Mouse (Mus musculus) limb, embryonic 14.5 days (tissue): ENCODE measurements around the gene Unc13b. TPM values are rescaled to one million over a fixed set of nuclear protein-coding genes. Genes with fewer than 3 reads are reported as not detected.

Experiments used
- ATAC-seq: fragments of 200-750 bp; cut with Nextera tagmentation; 2 replicates; pipeline ENCODE4 v1.8.0; 2017; ENCODE audit warnings: low read depth, moderate number of reproducible peaks, moderate TSS enrichment; ENCODE audit not compliant: low FRiP score
- DNase-seq: peaks from one replicate; pipeline ENCODE4 v3.0.0-alpha.2; 2015; ENCODE audit warnings: low spot score
- H3K27ac ChIP-seq: fragments of 300-500 bp; sonication (generic); replicated peaks from 2 replicates; pipeline ENCODE4 v1.5.1; 2014; ENCODE audit warnings: low read depth, mild to moderate bottlenecking, low read length, moderate library complexity, mixed read lengths
- H3K27me3 ChIP-seq: fragments of 300-500 bp; sonication (generic); 2 replicates; pipeline ENCODE4 v1.6.1; 2014; ENCODE audit warnings: low read length, mixed read lengths; ENCODE audit not compliant: control insufficient read depth, insufficient read depth
- H3K36me3 ChIP-seq: fragments of 300-500 bp; sonication (generic); 2 replicates; pipeline ENCODE4 v1.6.1; 2014; ENCODE audit warnings: mild to moderate bottlenecking, low read length, moderate library complexity, mixed read lengths; ENCODE audit not compliant: control insufficient read depth, insufficient read depth
- H3K4me1 ChIP-seq: fragments of 300-500 bp; sonication (generic); 2 replicates; pipeline ENCODE4 v1.6.1; 2014; ENCODE audit warnings: antibody characterized with exemption, low read length, mixed read lengths; ENCODE audit not compliant: control insufficient read depth, insufficient read depth
- H3K4me2 ChIP-seq: fragments of 300-500 bp; sonication (generic); replicated peaks from 2 replicates; pipeline ENCODE4 v1.6.1; 2014; ENCODE audit warnings: low read depth, mild to moderate bottlenecking, low read length, moderate library complexity; ENCODE audit not compliant: severe bottlenecking
- H3K4me3 ChIP-seq: fragments of 300-500 bp; sonication (generic); replicated peaks from 2 replicates; pipeline ENCODE4 v1.5.1; 2014; ENCODE audit warnings: low read length
- H3K9ac ChIP-seq: fragments of 300-500 bp; sonication (generic); 2 replicates; pipeline ENCODE4 v1.6.1; 2014; ENCODE audit warnings: mild to moderate bottlenecking, low read depth, low read length, moderate library complexity; ENCODE audit not compliant: severe bottlenecking
- H3K9me3 ChIP-seq: fragments of 300-500 bp; sonication (generic); 2 replicates; pipeline ENCODE4 v1.6.1; 2016; ENCODE audit warnings: low read length; ENCODE audit not compliant: control insufficient read depth
- POLR2A ChIP-seq: fragments of 200-500 bp; IDR thresholded peaks from 2 replicates; pipeline ENCODE4 v1.8.0; 2012; ENCODE audit warnings: inconsistent platforms, mild to moderate bottlenecking, moderate library complexity, borderline replicate concordance; ENCODE audit not compliant: insufficient read depth, insufficient read length; ENCODE audit errors: extremely low read depth
- WGBS: fragments of 180-500 bp; shearing (Covaris S2); extraction: QIAGEN DNeasy Blood & Tissue Kit; methylation state at CpG from one replicate; pipeline ENCODE4 v1.1.7; 2014; 5-methylcytosine and 5-hydroxymethylcytosine counted together
- polyA plus RNA-seq, 2 experiments: library from polyadenylated mRNA; depleted of rRNA in 1 of 2; stranded (reverse) in 1 of 2; unstranded in 1 of 2; fragments of >200 nt; fragmentation: Nextera tagmentation in 1 of 2; extraction: Ambion mirVana in 1 of 2; gene quantifications; 2 replicates each; pipeline versions ENCODE4 v1.2.1 to v1.2.3; 2012 to 2014

Unc13b gene
- polyA plus RNA-seq (2012; rRNA removed) (6.7 and 7.2 TPM in 2 replicates), polyA plus RNA-seq (2014; fragmentation: Nextera tagmentation; extraction: Ambion mirVana) (2.4 and 2.5 TPM in 2 replicates)

GRCm38 (mm10) chr4:43058753-43059654, at the start of gene Unc13b:
Unc13b (plus strand) TSS chr4:43058953.
- peak; percentile 93 for ATAC-seq
- peak within 1 kb of the TSS; percentile 97 for H3K4me2 ChIP-seq
- peak; percentile 87 for DNase-seq
- H3K4me1 ChIP-seq, result no peaks in the 10 kb centered on the region
- H3K9ac ChIP-seq, result peak within 1 kb of the TSS; percentile 45; the same call in 1 of the 2 replicates
- WGBS, result under 1% methylated on average over 55 of the region's 90 CpGs
- TF ChIP-seq POLR2A, result 0 out of 2 replicates have a peak, but pooled peaks have one; percentile 28
- peak within 1 kb of the TSS; percentile 61 for H3K4me3 ChIP-seq
- H3K27ac ChIP-seq, result no peak within 1 kb of the TSS
- H3K9me3 ChIP-seq, result 0 out of 2 replicates have a peak, but pooled peaks cover 4% of the 10 kb centered on the region
- peaks cover 15% of the 10 kb centered on the region for H3K27me3 ChIP-seq
- H3K36me3 ChIP-seq, result no peaks in the 10 kb centered on the region

- H3K27ac ChIP-seq, result peak within 1 kb of the TSS; percentile 28; the same call in 1 of the 2 replicates
- DNase-seq, result peak; percentile 90
- peak within 1 kb of the TSS; percentile 61 for H3K9ac ChIP-seq
- H3K27me3 ChIP-seq, result no peaks in the 10 kb centered on the region
- peak; percentile 91 for ATAC-seq
- H3K4me2 ChIP-seq, result peak within 1 kb of the TSS; percentile 83
- H3K36me3 ChIP-seq, result no peaks in the 10 kb centered on the region
- 1% methylated on average over 37 of the region's 37 CpGs for WGBS
- H3K9me3 ChIP-seq, result no peaks in the 10 kb centered on the region
- 0 out of 2 replicates have a peak, but pooled peaks have one; percentile 16 for TF ChIP-seq POLR2A
- peak within 1 kb of the TSS; percentile 74 for H3K4me3 ChIP-seq
- peaks cover 5% of the 10 kb centered on the region for H3K4me1 ChIP-seq
Measured at GRCm38 (mm10) chr4:43010161-43011038, 48.4 kb upstream of the Unc13b start, which contains the start of gene Fancg. Fancg (minus strand) TSS chr4:43010506.

GRCm38 (mm10) chr4:43012091-43012490, 46.7 kb upstream of the Unc13b start:
- Histone ChIP-seq H3K9me3 (no peaks in the 10 kb centered on the region), H3K4me1 (peaks cover 5% of the 10 kb centered on the region), H3K4me3 (no peak overlapping the region), H3K27me3 (no peaks in the 10 kb centered on the region), H3K9ac (no peak overlapping the region), H3K36me3 (peaks cover 7% of the 10 kb centered on the region; the same call in 1 of the 2 replicates), H3K4me2 (no peak overlapping the region), H3K27ac (no peak overlapping the region)
- TF ChIP-seq POLR2A, result no peak
- ATAC-seq (no peak), DNase-seq (no peak)
- 98% methylated on average over 1 of the region's 1 CpGs for WGBS

- no peak for ATAC-seq
- H3K9ac ChIP-seq, result no peak overlapping the region
- no peaks in the 10 kb centered on the region for H3K27me3 ChIP-seq
- H3K36me3 ChIP-seq, result peaks cover 63% of the 10 kb centered on the region
- TF ChIP-seq POLR2A, result no peak
- 100% methylated on average over 4 of the region's 4 CpGs for WGBS
- no peak overlapping the region for H3K27ac ChIP-seq
- H3K4me1 ChIP-seq, result no peaks in the 10 kb centered on the region
- H3K4me3 ChIP-seq, result no peak overlapping the region
- DNase-seq, result no peak
- H3K4me2 ChIP-seq, result no peak overlapping the region
- H3K9me3 ChIP-seq, result no peaks in the 10 kb centered on the region
Measured at GRCm38 (mm10) chr4:43018156-43018555, 40.6 kb upstream of the Unc13b start.

- peaks cover 72% of the 10 kb centered on the region for H3K36me3 ChIP-seq
- H3K4me1 ChIP-seq, result no peaks in the 10 kb centered on the region
- ATAC-seq (no peak), DNase-seq (no peak)
- no peak overlapping the region for H3K27ac ChIP-seq
- H3K4me2 ChIP-seq, result no peak overlapping the region
- H3K4me3 ChIP-seq, result no peak overlapping the region
- WGBS, result 90% methylated on average over 10 of the region's 10 CpGs
- no peaks in the 10 kb centered on the region for H3K27me3 ChIP-seq
- TF ChIP-seq POLR2A, result no peak
- H3K9ac ChIP-seq, result no peak overlapping the region
- no peaks in the 10 kb centered on the region for H3K9me3 ChIP-seq
Measured at GRCm38 (mm10) chr4:43019176-43019575, 39.6 kb upstream of the Unc13b start.
